Mouse (Mus musculus) ovary, adult 2 months (tissue): Measurements from ENCODE around the gene Nkx2-9. TPM values are rescaled to one million over a fixed set of nuclear protein-coding genes. Genes with fewer than 3 reads are reported as not detected.

Experiments
- polyA plus RNA-seq: library from polyadenylated mRNA; depleted of rRNA; stranded (reverse); fragments of >200 nt; gene quantifications from 2 replicates; pipeline ENCODE4 v1.2.3, GENCODE M21; 2012; rRNA removed

Nkx2-9 gene
- polyA plus RNA-seq = 0.36 and 0.53 TPM in 2 replicates

DNA sequence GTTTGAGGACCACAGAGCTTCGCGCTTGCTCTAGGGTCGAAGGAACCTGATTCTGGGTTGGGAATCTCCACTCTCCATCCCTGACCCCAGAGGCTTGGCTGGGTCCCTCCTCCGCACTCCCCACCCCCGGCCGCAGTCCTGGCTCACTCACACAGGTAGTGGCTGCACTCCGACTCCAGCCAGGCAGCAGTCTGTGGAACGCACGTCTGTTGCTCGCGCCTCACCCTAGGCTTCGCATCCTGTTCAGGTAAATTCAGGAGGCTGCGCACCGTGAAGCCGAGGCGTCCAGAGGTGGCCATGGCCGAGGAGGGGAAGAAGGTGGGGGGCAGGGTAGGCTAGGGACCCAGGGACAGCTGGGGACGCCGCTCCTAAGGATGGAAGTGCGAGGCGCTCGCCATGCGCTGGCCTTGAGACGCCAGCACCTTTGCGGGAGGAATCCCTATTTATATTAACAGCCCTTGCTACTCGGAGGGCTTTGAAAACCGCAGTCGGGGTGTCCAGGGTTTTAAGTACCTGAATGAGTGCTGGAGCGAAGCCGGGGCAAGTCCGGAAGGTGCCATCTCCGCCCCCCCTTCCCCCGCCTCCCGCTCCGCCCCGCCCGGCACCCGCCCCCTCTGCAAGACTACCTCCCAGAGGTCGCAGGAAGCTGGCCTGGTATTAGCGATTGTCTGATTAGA is at the start of gene Nkx2-9:
TSS of gene Nkx2-9 (minus strand) at position 524 of the 677 bp plus-strand sequence.

Other genes starting within 250 kb of the Nkx2-9 start
- gene Nkx2-1, start 76.4 kb downstream of the Nkx2-9 start, polyA plus RNA-seq = 0.07 TPM in 1 of 2 replicates, not detected in the other
- gene Pax9, start 78.5 kb upstream of the Nkx2-9 start, polyA plus RNA-seq = 0.06 TPM in 1 of 2 replicates, not detected in the other